Mouse (Mus musculus) midbrain, embryonic 13.5 days (tissue): Measurements from ENCODE around the gene Gk5. TPM values are rescaled to one million over a fixed set of nuclear protein-coding genes. Genes with fewer than 3 reads are reported as not detected.

ENCODE experiments used
- ATAC-seq: fragments of 200-750 bp; cut with Nextera tagmentation; 2 replicates; pipeline ENCODE4 v1.8.0; 2017; ENCODE audit warnings: mild to moderate bottlenecking, moderate TSS enrichment, moderate library complexity
- H3K27ac ChIP-seq: fragments of 300-500 bp; sonication (generic); 2 replicates; pipeline ENCODE4 v1.5.1; 2015; ENCODE audit warnings: inconsistent platforms, mild to moderate bottlenecking, moderate library complexity
- H3K27me3 ChIP-seq: fragments of 300-500 bp; sonication (generic); 2 replicates; pipeline ENCODE4 v1.6.1; 2015; ENCODE audit warnings: mild to moderate bottlenecking, inconsistent platforms
- H3K36me3 ChIP-seq: fragments of 300-500 bp; sonication (generic); 2 replicates; pipeline ENCODE4 v1.6.1; 2015; ENCODE audit warnings: mild to moderate bottlenecking, inconsistent platforms
- H3K4me1 ChIP-seq: fragments of 300-500 bp; sonication (generic); replicated peaks from 2 replicates; pipeline ENCODE4 v1.6.1; 2015; ENCODE audit warnings: inconsistent platforms
- H3K4me2 ChIP-seq: fragments of 300-500 bp; sonication (generic); replicated peaks from 2 replicates; pipeline ENCODE4 v1.6.1; 2015; ENCODE audit warnings: moderate library complexity, mild to moderate bottlenecking, inconsistent platforms
- H3K4me3 ChIP-seq: fragments of 300-500 bp; sonication (generic); replicated peaks from 2 replicates; pipeline ENCODE4 v1.5.1; 2015; ENCODE audit warnings: mild to moderate bottlenecking, inconsistent platforms
- H3K9ac ChIP-seq: fragments of 300-500 bp; sonication (generic); replicated peaks from 2 replicates; pipeline ENCODE4 v1.6.1; 2015; ENCODE audit warnings: mild to moderate bottlenecking, inconsistent platforms
- H3K9me3 ChIP-seq: fragments of 300-500 bp; sonication (generic); 2 replicates; pipeline ENCODE4 v1.6.1; 2016; ENCODE audit warnings: mild to moderate bottlenecking, inconsistent platforms
- WGBS: fragments of 180-500 bp; shearing (Covaris S2); methylation state at CpG from one replicate; pipeline ENCODE4 v1.1.7; 2015; 5-methylcytosine and 5-hydroxymethylcytosine counted together
- polyA plus RNA-seq: library from polyadenylated mRNA; unstranded; fragments of >200 nt; fragmentation: Nextera tagmentation; extraction: Ambion mirVana; gene quantifications from 2 replicates; pipeline ENCODE4 v1.2.1, GENCODE M21; 2015

Gk5 gene
- polyA plus RNA-seq, 1 experiment from 2014 or later, result 1.5 TPM

DNA sequence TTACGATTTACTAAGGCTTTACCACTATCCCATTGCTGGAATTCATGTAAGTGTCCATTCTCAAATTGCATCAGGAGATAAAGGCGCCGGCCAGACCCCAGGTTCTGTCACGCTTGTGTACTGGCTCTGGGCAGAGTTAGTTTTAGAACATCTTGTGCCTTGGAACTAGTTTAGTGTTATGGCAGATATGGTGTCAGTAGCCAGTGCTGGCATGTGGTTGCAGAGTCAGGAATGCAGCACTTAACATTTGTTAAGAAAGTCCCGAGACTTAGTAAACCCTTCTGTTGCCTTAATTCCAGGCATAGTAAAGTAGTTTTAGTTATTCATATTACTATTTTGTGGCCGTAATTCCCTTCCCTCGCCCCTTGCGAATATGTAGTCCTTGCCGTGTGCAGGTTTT lies 78.6 kb downstream of the Gk5 start:
- H3K4me3 ChIP-seq, result no peak overlapping the region
- H3K9me3 ChIP-seq, result no peaks in the 10 kb centered on the region
- WGBS, result 81% methylated on average over 9 of the region's 9 CpGs
- no peaks in the 10 kb centered on the region for H3K27me3 ChIP-seq
- no peak overlapping the region for H3K27ac ChIP-seq
- ATAC-seq, result no peak
- no peak overlapping the region for H3K9ac ChIP-seq
- peaks cover 21% of the 10 kb centered on the region for H3K4me1 ChIP-seq
- no peaks in the 10 kb centered on the region for H3K36me3 ChIP-seq
- no peak overlapping the region for H3K4me2 ChIP-seq

DNA sequence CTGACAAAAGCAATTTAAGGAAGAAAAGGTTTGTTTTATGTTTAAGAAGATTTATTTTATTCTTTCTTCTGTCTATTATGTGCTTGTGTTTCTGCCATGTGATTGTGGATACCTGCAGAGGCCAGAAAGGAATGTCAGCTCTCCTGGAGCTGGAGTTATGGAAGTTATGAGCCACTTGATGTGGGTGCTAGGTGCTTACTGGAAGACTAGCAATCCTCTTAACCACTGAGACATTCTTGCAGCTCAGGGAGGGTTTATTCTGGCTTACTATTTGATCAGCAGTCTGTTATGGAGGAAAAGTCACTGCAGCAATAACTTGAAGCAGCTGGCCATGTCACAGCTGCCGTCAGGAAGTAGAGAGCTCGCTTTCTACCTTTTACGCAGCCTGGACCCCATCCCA lies 84.5 kb downstream of the Gk5 start:
- 94% methylated on average over 3 of the region's 3 CpGs for WGBS

DNA sequence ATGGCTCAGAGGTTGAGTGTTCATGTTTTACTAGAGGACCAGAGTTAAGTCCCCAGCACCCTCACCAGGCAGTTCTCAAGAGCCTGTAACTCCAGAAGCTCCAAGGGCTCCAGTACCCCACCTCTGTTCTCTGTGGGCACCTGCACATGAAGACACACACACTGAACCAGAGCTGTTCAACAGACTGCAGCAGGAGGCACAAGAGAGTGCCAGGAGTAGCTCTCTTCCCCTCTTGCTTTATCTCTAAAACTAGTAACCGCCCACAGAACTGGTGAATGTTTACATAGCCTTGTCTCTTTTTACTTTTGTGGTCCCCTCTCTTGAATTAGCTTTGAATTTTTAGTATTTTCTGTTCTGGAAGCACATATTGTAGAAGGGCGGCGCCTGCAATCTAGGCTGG lies 88.3 kb downstream of the Gk5 start:
- no peaks in the 10 kb centered on the region for H3K4me1 ChIP-seq
- no peak overlapping the region for H3K9ac ChIP-seq
- no peak overlapping the region for H3K27ac ChIP-seq
- WGBS, result 94% methylated on average over 3 of the region's 3 CpGs
- H3K9me3 ChIP-seq, result no peaks in the 10 kb centered on the region
- no peaks in the 10 kb centered on the region for H3K27me3 ChIP-seq
- no peak for ATAC-seq
- no peak overlapping the region for H3K4me3 ChIP-seq
- H3K4me2 ChIP-seq, result no peak overlapping the region
- no peaks in the 10 kb centered on the region for H3K36me3 ChIP-seq

More for the DNA sequence above, 84.5 kb downstream of the Gk5 start:
- ATAC-seq, result no peak
- H3K27ac ChIP-seq, result no peak overlapping the region
- H3K4me2 ChIP-seq, result no peak overlapping the region
- no peaks in the 10 kb centered on the region for H3K36me3 ChIP-seq
- no peaks in the 10 kb centered on the region for H3K27me3 ChIP-seq
- no peaks in the 10 kb centered on the region for H3K9me3 ChIP-seq
- H3K9ac ChIP-seq, result no peak overlapping the region
- no peak overlapping the region for H3K4me3 ChIP-seq
- H3K4me1 ChIP-seq, result no peaks in the 10 kb centered on the region

DNA sequence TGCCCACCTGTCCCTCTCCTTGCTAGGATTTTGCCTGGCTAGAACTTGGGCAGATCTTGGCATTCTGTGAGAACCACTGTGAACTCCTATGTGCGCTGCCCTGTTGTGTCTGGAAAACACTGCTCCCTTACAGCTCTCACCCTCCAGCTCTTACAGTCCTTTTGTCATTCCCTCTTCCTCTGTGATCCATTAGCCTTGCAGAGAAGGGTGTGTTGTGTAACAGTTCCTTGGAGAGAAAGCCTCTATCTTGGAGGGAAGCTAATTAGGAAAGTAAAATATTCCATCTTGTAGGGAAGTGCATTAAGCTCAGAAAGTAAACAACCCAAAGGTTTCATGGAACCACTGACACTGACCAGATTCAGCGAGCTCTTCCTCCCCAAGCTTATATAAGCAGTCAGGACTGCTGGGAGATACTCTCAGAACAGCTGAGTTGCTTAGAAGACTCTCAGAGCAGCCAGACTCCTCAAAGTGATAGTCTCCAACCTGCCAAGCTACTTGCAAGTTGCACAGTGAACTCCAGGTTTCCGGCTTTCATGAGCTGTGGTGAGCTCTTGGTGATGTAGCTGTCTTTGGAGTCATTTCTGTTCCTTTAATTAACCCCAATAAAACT lies 94.0 kb downstream of the Gk5 start:
- Histone ChIP-seq H3K9me3 (no peaks in the 10 kb centered on the region), H3K4me2 (no peak overlapping the region), H3K4me3 (no peak overlapping the region), H3K36me3 (no peaks in the 10 kb centered on the region), H3K9ac (no peak overlapping the region), H3K27ac (no peak overlapping the region), H3K27me3 (no peaks in the 10 kb centered on the region), H3K4me1 (no peaks in the 10 kb centered on the region)
- no peak for ATAC-seq
- WGBS, result 92% methylated on average over 3 of the region's 3 CpGs

DNA sequence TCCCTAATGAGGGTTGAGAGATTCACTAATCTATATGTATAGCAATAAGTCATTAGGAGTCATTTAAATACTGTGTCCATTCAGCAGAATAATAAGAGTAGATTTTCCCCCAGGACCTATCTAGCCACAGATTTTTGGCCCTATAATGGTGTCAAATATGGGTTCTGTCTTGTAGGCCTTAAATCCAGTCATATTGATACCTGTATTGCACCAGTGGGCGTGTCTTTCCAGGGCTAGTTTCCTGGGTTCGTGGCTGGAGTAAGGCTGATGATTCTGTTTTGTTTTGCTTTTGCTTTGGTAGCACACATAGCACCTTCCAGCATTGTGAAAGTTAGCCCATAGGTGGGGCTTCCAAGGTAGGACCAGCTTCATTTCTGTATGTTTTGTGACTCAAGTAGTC lies 95.0 kb downstream of the Gk5 start:
- Histone ChIP-seq H3K9me3 (no peaks in the 10 kb centered on the region), H3K4me1 (no peaks in the 10 kb centered on the region; the same call in 1 of the 2 replicates), H3K4me2 (no peak overlapping the region), H3K9ac (no peak overlapping the region), H3K36me3 (no peaks in the 10 kb centered on the region), H3K27ac (no peak overlapping the region), H3K4me3 (no peak overlapping the region), H3K27me3 (no peaks in the 10 kb centered on the region)
- WGBS, result 97% methylated on average over 2 of the region's 2 CpGs
- no peak for ATAC-seq

DNA sequence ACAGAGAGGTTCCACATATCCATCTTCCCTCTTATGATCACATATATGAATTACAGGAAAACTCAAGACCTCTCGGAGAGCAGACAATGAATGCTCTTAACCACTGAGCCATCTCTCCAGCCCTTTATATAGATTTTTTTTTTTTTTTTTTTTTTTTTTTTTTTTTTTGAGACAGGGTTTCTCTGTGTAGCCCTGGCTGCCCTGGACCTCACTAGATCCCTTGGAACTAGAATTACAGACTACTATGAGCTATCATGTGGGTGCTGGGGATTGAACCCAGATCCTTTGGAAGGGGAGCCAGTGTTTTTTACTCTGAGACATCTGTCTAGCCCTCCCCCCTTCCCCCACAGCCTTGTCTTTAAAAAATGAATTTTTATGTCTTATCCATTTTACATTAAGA lies 98.1 kb downstream of the Gk5 start:
- no peak for ATAC-seq
- Histone ChIP-seq H3K9me3 (no peaks in the 10 kb centered on the region), H3K27me3 (no peaks in the 10 kb centered on the region), H3K27ac (no peak overlapping the region), H3K36me3 (no peaks in the 10 kb centered on the region), H3K4me1 (no peaks in the 10 kb centered on the region; the same call in 1 of the 2 replicates), H3K4me2 (no peak overlapping the region), H3K9ac (no peak overlapping the region), H3K4me3 (no peak overlapping the region)
- WGBS, result 95% methylated on average over 1 of the region's 1 CpGs

DNA sequence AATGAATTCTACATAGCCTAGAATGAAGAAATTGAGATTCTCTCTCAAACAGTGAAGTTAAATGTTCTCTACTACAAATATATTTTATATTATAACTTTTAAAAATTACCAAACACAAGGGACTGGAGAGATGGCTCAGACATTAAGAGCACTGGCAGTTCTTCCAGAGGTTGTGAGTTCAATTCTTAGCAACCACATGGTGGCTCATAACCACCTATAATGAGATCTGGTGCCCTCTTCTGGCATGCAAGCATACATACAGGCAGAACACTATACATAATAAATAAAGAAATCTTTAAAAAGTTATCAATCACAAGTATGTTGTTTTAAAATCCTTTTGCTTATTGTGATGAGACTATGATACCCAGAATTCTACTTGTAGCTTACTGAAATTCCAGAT lies 98.6 kb downstream of the Gk5 start:
- no peak for ATAC-seq
- Histone ChIP-seq H3K9me3 (no peaks in the 10 kb centered on the region), H3K4me2 (no peak overlapping the region), H3K27me3 (no peaks in the 10 kb centered on the region), H3K27ac (no peak overlapping the region), H3K9ac (no peak overlapping the region), H3K4me3 (no peak overlapping the region), H3K4me1 (no peaks in the 10 kb centered on the region; the same call in 1 of the 2 replicates), H3K36me3 (no peaks in the 10 kb centered on the region)

DNA sequence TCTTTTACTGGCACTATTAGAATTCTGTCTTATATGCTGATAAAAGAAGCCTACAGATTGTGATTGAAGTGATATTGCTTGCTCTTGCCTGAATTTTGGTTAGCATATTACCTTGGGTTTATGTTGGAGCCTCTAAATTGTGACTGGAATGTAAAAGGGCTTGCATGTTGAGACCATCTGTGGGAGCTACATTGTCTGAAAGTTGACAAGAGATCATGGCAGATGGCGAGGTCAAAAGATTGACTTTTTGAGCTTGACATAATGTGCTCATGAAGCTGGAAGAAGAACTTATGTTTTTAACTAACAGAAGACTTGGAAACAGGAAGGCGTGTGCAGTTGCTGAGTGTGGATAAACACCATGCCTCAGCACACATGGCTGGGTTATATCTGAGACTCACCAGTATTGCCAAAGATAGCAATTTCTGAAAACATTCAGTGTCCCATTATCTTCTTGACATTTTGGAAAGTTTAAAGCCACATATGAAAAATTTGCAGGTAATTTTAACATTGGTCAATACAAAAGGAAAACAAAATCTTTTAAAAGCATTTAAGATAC lies 100.0 kb downstream of the Gk5 start:
- no peak overlapping the region for H3K9ac ChIP-seq
- WGBS, result 49% methylated on average over 2 of the region's 2 CpGs

DNA sequence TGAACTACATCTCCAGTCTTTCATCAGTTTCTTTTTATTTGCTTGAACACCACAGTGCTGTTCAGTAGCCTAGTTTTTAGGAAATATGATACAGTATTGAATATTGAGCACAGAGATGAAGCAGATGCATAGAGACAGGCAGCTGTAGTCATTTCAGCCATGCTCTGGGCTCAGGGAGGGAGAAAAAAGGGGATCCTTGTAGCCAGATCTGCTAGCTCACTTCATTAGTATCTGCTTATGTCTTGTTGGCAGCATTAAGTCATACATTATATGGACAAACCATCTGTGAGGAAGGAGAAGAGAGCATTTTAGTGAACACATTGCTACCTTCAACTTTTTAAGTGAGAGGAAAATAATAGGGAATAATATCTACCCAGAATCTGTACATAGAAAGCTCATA lies 101.3 kb downstream of the Gk5 start:
- Histone ChIP-seq H3K4me3 (no peak overlapping the region), H3K9me3 (no peaks in the 10 kb centered on the region), H3K36me3 (no peaks in the 10 kb centered on the region), H3K27me3 (no peaks in the 10 kb centered on the region), H3K27ac (no peak overlapping the region), H3K4me1 (no peaks in the 10 kb centered on the region; the same call in 1 of the 2 replicates), H3K4me2 (no peak overlapping the region), H3K9ac (no peak overlapping the region)
- no peak for ATAC-seq

More for the DNA sequence above, 100.0 kb downstream of the Gk5 start:
- Histone ChIP-seq H3K36me3 (no peaks in the 10 kb centered on the region), H3K4me2 (no peak overlapping the region), H3K9me3 (no peaks in the 10 kb centered on the region), H3K4me3 (no peak overlapping the region), H3K4me1 (no peaks in the 10 kb centered on the region; the same call in 1 of the 2 replicates), H3K27ac (no peak overlapping the region), H3K27me3 (no peaks in the 10 kb centered on the region)
- no peak for ATAC-seq

DNA sequence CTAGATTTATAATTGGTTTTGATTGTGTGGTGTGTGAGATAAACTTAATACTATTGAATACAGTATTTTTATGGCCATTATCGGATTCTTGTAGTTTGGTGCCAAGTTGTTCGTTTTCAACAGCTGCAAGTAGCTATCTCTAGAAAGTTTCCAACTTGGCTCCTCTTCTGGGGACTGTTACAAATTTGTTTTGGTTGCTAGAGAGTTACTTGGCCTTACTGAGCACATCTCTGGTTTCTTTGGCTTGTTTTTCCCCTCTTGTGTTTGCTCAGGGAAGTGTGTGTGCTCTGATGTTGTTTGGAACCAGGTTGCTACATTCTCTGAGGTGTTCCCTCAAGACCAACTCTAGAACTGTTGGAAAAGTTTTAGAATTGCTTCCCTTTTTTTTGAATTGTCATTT lies 104.1 kb downstream of the Gk5 start:
- ATAC-seq, result no peak
- Histone ChIP-seq H3K4me3 (no peak overlapping the region), H3K4me2 (no peak overlapping the region), H3K36me3 (no peaks in the 10 kb centered on the region), H3K4me1 (no peaks in the 10 kb centered on the region; the same call in 1 of the 2 replicates), H3K27me3 (no peaks in the 10 kb centered on the region), H3K27ac (no peak overlapping the region), H3K9ac (no peak overlapping the region), H3K9me3 (no peaks in the 10 kb centered on the region)
- WGBS, result 92% methylated on average over 2 of the region's 2 CpGs

DNA sequence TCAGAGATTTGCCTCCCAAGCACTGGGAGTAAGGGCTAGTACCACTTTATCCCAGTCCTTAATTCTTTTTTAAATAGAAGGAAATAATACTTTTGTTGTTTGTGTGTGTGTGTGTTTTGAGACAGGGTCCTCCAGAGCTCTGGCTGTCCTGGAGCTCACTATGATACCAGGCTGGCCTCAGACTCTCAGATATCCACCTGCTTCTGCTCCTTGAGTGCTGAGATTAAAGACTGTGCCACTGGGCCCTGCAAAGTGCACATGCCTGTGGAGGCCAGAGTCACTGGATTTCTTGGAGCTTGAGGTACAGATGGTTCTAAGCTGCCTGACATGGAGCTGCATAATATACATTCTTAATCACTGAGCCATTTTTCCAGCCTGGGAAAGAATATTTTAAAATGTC lies 109.1 kb downstream of the Gk5 start:
- Histone ChIP-seq H3K27ac (no peak overlapping the region), H3K36me3 (no peaks in the 10 kb centered on the region), H3K27me3 (no peaks in the 10 kb centered on the region), H3K4me3 (no peak overlapping the region), H3K9me3 (no peaks in the 10 kb centered on the region), H3K9ac (no peak overlapping the region), H3K4me2 (no peak overlapping the region), H3K4me1 (0 out of 2 replicates have a peak, but pooled peaks cover 3% of the 10 kb centered on the region)
- ATAC-seq, result no peak

DNA sequence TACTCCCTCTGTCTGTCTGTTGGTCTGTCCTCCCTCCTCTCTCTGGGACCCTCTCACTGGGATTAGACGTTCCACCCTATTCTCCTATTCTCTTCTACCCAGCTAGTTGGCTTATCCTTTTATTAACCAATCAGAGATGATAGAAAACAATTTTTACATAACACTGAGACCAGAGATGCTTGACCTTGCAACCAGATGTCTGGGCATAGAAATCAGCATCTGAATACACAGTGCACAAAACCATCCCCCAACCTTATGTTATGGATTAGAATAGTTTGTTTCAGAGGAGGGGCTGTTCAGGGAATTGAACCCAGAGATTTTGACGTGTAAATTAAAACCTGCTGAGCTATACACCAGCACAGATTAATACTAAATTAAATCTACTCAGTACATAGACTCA lies 111.1 kb downstream of the Gk5 start:
- Histone ChIP-seq H3K4me2 (no peak overlapping the region), H3K36me3 (no peaks in the 10 kb centered on the region), H3K9me3 (no peaks in the 10 kb centered on the region), H3K9ac (no peak overlapping the region), H3K27ac (no peak overlapping the region), H3K4me3 (no peak overlapping the region), H3K4me1 (0 out of 2 replicates have a peak, but pooled peaks cover 3% of the 10 kb centered on the region), H3K27me3 (no peaks in the 10 kb centered on the region)
- 12% methylated on average over 2 of the region's 2 CpGs for WGBS
- no peak for ATAC-seq
